Mouse (Mus musculus) intestine, embryonic 14.5 days (tissue): Measurements from ENCODE around the gene BC048562. TPM values are rescaled to one million over a fixed set of nuclear protein-coding genes. Genes with fewer than 3 reads are reported as not detected.
A peak's percentile ranks its signal among the peaks of the same experiment; 100 is the strongest.

ENCODE experiments used
- ATAC-seq: fragments of 200-750 bp; cut with Nextera tagmentation; replicated peaks from 2 replicates; pipeline ENCODE4 v1.8.0; 2017; ENCODE audit warnings: low read depth, moderate number of reproducible peaks, moderate TSS enrichment, moderate library complexity; ENCODE audit not compliant: low FRiP score, low TSS enrichment
- DNase-seq: peaks from one replicate; pipeline ENCODE4 v3.0.0-alpha.2; 2018; ENCODE audit warnings: low spot score
- H3K27ac ChIP-seq: fragments of 300-500 bp; sonication (generic); 2 replicates; pipeline ENCODE4 v1.5.1; 2014; ENCODE audit warnings: low read depth, mild to moderate bottlenecking, control low read depth
- H3K27me3 ChIP-seq: fragments of 300-500 bp; sonication (generic); replicated peaks from 2 replicates; pipeline ENCODE4 v1.6.1; 2014; ENCODE audit warnings: low read length, control low read depth; ENCODE audit not compliant: control insufficient read depth, insufficient read depth
- H3K36me3 ChIP-seq: fragments of 300-500 bp; sonication (generic); 2 replicates; pipeline ENCODE4 v1.6.1; 2014; ENCODE audit warnings: low read length, control low read depth; ENCODE audit not compliant: control insufficient read depth, insufficient read depth
- H3K4me1 ChIP-seq: fragments of 300-500 bp; sonication (generic); replicated peaks from 2 replicates; pipeline ENCODE4 v1.6.1; 2014; ENCODE audit warnings: low read length, control low read depth, mixed read lengths; ENCODE audit not compliant: control insufficient read depth, insufficient read depth
- H3K4me2 ChIP-seq: fragments of 300-500 bp; sonication (generic); 2 replicates; pipeline ENCODE4 v1.6.1; 2014; ENCODE audit warnings: low read length
- H3K4me3 ChIP-seq: fragments of 300-500 bp; sonication (generic); 2 replicates; pipeline ENCODE4 v1.5.1; 2014; ENCODE audit warnings: low read depth, low read length, control low read depth, mixed read lengths
- H3K9ac ChIP-seq: fragments of 300-500 bp; sonication (generic); 2 replicates; pipeline ENCODE4 v1.6.1; 2014; ENCODE audit warnings: mild to moderate bottlenecking, low read length
- H3K9me3 ChIP-seq: fragments of 300-500 bp; sonication (generic); 2 replicates; pipeline ENCODE4 v1.6.1; 2016; ENCODE audit warnings: low read length, control low read depth; ENCODE audit not compliant: control insufficient read depth
- WGBS: fragments of 180-500 bp; shearing (Covaris S2); extraction: QIAGEN DNeasy Blood & Tissue Kit; methylation state at CpG from one replicate; pipeline ENCODE4 v1.1.7; 2014; 5-methylcytosine and 5-hydroxymethylcytosine counted together
- polyA plus RNA-seq: library from polyadenylated mRNA; unstranded; fragments of >200 nt; fragmentation: Nextera tagmentation; extraction: Ambion mirVana; gene quantifications from 2 replicates; pipeline ENCODE4 v1.2.1, GENCODE M21; 2014

Gene BC048562
- polyA plus RNA-seq, 1 experiment from 2014 or later, result not detected

DNA sequence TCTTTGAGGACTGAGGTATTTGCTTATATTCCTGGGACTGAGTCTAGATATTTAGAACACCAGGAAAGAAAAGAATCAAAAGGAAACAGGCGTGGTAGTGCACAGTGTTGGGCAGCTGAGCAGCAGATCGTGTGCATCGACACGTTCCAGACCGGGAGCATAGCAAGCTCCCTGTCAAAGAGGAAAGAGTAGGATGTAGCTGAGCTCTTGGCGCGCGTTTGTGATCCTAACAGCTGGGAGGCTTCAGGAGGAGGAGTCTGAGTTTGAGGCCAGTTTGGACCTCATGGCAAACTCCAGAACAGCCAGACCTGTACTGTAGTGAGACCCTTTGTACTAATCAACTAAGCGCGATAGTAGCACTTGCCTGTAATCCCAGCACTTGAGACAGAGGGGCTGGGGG, 25.9 kb downstream of the BC048562 start:
- 46% methylated on average over 10 of the region's 10 CpGs for WGBS
- Histone ChIP-seq H3K4me3 (no peak overlapping the region), H3K27ac (peak overlapping the region; percentile 98), H3K4me1 (peaks cover 19% of the 10 kb centered on the region), H3K27me3 (no peaks in the 10 kb centered on the region), H3K9me3 (no peaks in the 10 kb centered on the region), H3K4me2 (peak overlapping the region; percentile 91), H3K36me3 (peaks cover 45% of the 10 kb centered on the region), H3K9ac (no peak overlapping the region)
- ATAC-seq, result 0 out of 2 replicates have a peak, but pooled peaks have one; percentile 33
- DNase-seq, result peak; percentile 72

GRCm38 (mm10) chr9:108463713-108464112, 27.4 kb downstream of the BC048562 start:
- Histone ChIP-seq H3K9ac (no peak overlapping the region), H3K27ac (no peak overlapping the region), H3K4me2 (no peak overlapping the region), H3K36me3 (peaks cover 45% of the 10 kb centered on the region), H3K4me1 (peaks cover 19% of the 10 kb centered on the region), H3K27me3 (no peaks in the 10 kb centered on the region), H3K4me3 (no peak overlapping the region), H3K9me3 (no peaks in the 10 kb centered on the region)
- DNase-seq (no peak), ATAC-seq (no peak)
- 95% methylated on average over 9 of the region's 9 CpGs for WGBS

DNA sequence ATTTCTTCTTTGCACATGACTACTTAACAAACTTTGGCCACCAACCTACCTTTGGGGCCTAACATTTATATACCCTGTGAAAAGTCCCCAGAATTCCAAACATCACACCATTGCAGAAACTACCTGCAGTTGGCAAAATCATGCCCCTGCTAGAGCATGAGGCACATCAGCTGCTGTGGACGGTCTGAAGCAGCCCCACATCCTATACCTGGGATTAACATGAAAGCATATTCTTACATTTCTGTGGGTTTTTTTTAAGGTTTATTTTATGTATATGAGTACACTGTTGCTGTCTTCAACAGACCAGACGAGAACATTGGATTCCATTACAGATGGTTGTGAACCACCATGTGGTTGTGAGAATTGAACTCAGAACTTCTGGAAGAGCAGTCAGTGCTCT, 29.9 kb downstream of the BC048562 start:
- peaks cover 45% of the 10 kb centered on the region for H3K36me3 ChIP-seq
- no peak overlapping the region for H3K9ac ChIP-seq
- H3K4me1 ChIP-seq, result peaks cover 18% of the 10 kb centered on the region
- no peak for DNase-seq
- no peak overlapping the region for H3K4me2 ChIP-seq
- 85% methylated on average over 2 of the region's 2 CpGs for WGBS
- H3K9me3 ChIP-seq, result no peaks in the 10 kb centered on the region
- H3K4me3 ChIP-seq, result no peak overlapping the region
- ATAC-seq, result no peak
- no peaks in the 10 kb centered on the region for H3K27me3 ChIP-seq
- no peak overlapping the region for H3K27ac ChIP-seq

DNA sequence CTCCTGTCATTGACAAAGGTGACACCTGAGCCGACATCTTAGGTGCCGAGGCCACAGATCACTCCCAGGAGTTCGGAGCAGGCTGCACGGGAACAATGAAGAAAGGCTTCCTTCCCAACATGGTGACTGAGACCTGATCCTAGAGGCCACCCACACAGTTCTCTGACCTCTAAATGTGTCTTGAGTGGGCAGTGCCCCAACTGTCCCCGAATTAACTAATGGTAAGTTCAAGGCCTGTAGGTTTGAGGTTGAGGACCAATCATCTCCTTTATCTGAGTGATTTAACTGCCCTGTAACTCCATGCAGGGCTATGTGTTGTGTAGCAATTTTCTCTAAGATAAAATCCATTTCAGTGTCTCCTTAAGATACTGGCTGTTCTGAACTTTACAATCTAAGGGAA, 33.1 kb downstream of the BC048562 start:
- H3K27me3 ChIP-seq, result no peaks in the 10 kb centered on the region
- WGBS, result 62% methylated on average over 5 of the region's 5 CpGs
- no peak overlapping the region for H3K4me2 ChIP-seq
- ATAC-seq, result no peak
- no peak overlapping the region for H3K27ac ChIP-seq
- no peak overlapping the region for H3K4me3 ChIP-seq
- DNase-seq, result no peak
- H3K9ac ChIP-seq, result no peak overlapping the region
- H3K36me3 ChIP-seq, result peaks cover 27% of the 10 kb centered on the region
- H3K9me3 ChIP-seq, result no peaks in the 10 kb centered on the region
- H3K4me1 ChIP-seq, result no peaks in the 10 kb centered on the region

DNA sequence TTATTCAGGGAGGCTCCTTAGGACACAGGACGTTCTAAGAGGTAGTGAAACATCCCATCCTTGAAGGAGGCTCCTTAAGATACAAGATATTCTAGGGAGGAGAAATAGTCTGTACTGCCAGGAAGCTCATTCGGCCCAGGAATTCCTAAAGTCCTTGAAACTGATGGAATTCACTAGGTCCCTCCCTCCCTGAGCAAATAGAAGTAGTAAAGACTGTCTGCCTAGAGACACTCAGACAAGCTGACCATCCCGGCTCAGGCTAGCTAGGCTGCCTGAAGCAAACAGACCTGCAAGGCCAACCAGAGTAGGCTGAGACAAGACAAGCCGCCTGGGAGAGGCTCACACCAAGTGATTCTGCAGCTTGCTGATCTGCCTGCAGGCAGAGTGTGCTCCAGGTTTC, 33.6 kb downstream of the BC048562 start:
- no peaks in the 10 kb centered on the region for H3K9me3 ChIP-seq
- DNase-seq (no peak), ATAC-seq (no peak)
- H3K27ac ChIP-seq, result no peak overlapping the region
- H3K36me3 ChIP-seq, result peaks cover 23% of the 10 kb centered on the region
- H3K4me2 ChIP-seq, result no peak overlapping the region
- no peak overlapping the region for H3K4me3 ChIP-seq
- no peak overlapping the region for H3K9ac ChIP-seq
- no peaks in the 10 kb centered on the region for H3K4me1 ChIP-seq
- H3K27me3 ChIP-seq, result no peaks in the 10 kb centered on the region
- 52% methylated on average over 4 of the region's 4 CpGs for WGBS

DNA sequence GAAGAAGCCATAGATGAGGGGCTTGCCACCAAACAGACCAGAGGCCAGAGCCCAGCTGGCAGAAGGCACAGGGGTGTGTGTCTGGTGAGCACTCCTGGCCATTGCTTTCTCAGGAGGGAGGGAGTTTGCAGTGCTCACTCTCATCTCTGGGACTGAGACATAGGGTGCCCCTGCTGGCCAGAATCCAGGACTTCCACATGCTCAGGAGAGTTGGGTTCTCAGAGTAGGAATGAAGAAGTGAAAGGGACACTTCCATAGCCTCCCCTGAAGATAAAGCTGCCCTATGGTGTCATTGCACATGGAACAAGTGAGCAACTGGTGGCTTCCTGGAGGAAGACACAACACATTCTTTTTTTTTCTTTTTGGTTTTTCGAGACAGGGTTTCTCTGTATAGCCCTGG, 38.2 kb downstream of the BC048562 start:
- no peak overlapping the region for H3K4me3 ChIP-seq
- WGBS, result 78% methylated on average over 1 of the region's 1 CpGs
- no peaks in the 10 kb centered on the region for H3K9me3 ChIP-seq
- no peak overlapping the region for H3K9ac ChIP-seq
- H3K27ac ChIP-seq, result no peak overlapping the region
- ATAC-seq (no peak), DNase-seq (no peak)
- peaks cover 6% of the 10 kb centered on the region for H3K4me1 ChIP-seq
- no peaks in the 10 kb centered on the region for H3K36me3 ChIP-seq
- no peaks in the 10 kb centered on the region for H3K27me3 ChIP-seq
- no peak overlapping the region for H3K4me2 ChIP-seq

- peak overlapping the region; percentile 46 for H3K4me3 ChIP-seq
- peak; percentile 79 for ATAC-seq
- H3K27me3 ChIP-seq, result no peaks in the 10 kb centered on the region
- peaks cover 17% of the 10 kb centered on the region for H3K4me1 ChIP-seq
- H3K27ac ChIP-seq, result peak overlapping the region; percentile 87
- H3K4me2 ChIP-seq, result peak overlapping the region; percentile 91
- H3K36me3 ChIP-seq, result peaks cover 22% of the 10 kb centered on the region
- H3K9ac ChIP-seq, result peak overlapping the region; percentile 56
- peak; percentile 92 for DNase-seq
- 1% methylated on average over 20 of the region's 20 CpGs for WGBS
- no peaks in the 10 kb centered on the region for H3K9me3 ChIP-seq
Measured at GRCm38 (mm10) chr9:108478638-108479156, 42.4 kb downstream of the BC048562 start.

DNA sequence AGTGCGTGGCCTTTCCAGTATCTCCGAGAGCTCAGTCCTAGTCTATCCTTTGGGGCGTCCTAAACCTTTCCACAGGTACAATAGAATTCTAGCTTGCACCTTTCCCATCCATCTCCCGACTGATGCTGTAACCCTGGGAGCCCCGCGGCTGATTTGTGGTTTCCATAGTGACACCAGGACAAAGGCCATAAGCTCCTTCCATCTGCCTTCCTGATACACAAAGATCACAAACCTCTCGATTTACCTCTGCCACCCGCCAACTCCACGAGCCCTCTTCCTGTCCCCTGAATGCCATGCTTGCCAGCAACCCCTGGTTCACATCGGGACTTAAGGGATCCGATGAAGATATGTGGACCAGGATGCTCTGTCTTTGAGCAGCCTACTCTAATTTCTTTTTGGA, 43.0 kb downstream of the BC048562 start:
- no peaks in the 10 kb centered on the region for H3K27me3 ChIP-seq
- 0 out of 2 replicates have a peak, but pooled peaks have one; percentile 14 for ATAC-seq
- H3K36me3 ChIP-seq, result peaks cover 28% of the 10 kb centered on the region
- peak; percentile 80 for DNase-seq
- WGBS, result 38% methylated on average over 11 of the region's 11 CpGs
- H3K4me1 ChIP-seq, result peaks cover 17% of the 10 kb centered on the region
- H3K27ac ChIP-seq, result peak overlapping the region; percentile 87; the same call in 1 of the 2 replicates
- peak overlapping the region; percentile 91 for H3K4me2 ChIP-seq
- peak overlapping the region; percentile 46 for H3K4me3 ChIP-seq
- H3K9me3 ChIP-seq, result no peaks in the 10 kb centered on the region
- H3K9ac ChIP-seq, result no peak overlapping the region

GRCm38 (mm10) chr9:108479721-108480351, 43.6 kb downstream of the BC048562 start, which contains the start of gene Lamb2:
TSS of gene Lamb2 (plus strand) at chr9:108479736.
- Histone ChIP-seq H3K27ac (peak within 1 kb of the TSS; percentile 87), H3K27me3 (no peaks in the 10 kb centered on the region), H3K4me1 (peaks cover 17% of the 10 kb centered on the region), H3K36me3 (peaks cover 32% of the 10 kb centered on the region), H3K4me3 (peak within 1 kb of the TSS; percentile 68), H3K9me3 (no peaks in the 10 kb centered on the region), H3K9ac (peak within 1 kb of the TSS; percentile 73), H3K4me2 (peak within 1 kb of the TSS; percentile 91)
- DNase-seq (peak; percentile 84), ATAC-seq (peak; percentile 49)
- WGBS, result 8% methylated on average over 10 of the region's 10 CpGs
